Mouse (Mus musculus) testis, adult 2 months (tissue): Measurements from ENCODE around the gene Chit1.

Experiments
- CTCF ChIP-seq: fragments of 200-500 bp; IDR thresholded peaks from 2 replicates; pipeline ENCODE4 v1.5.1; 2012; ENCODE audit warnings: low read depth, mild to moderate bottlenecking, inconsistent platforms, low read length, moderate library complexity; ENCODE audit not compliant: control insufficient read depth, insufficient read depth, insufficient replicate concordance
- POLR2A ChIP-seq: fragments of 200-500 bp; IDR thresholded peaks from 2 replicates; pipeline ENCODE4 v1.6.1; 2012; ENCODE audit warnings: low read depth, mild to moderate bottlenecking, inconsistent platforms, low read length, moderate library complexity; ENCODE audit not compliant: control insufficient read depth

- TF ChIP-seq POLR2A (no peak), CTCF (no peak)
These were observed 45.7 kb upstream of the Chit1 start for GRCm38 (mm10) chr1:134065241-134065809.
